Mouse (Mus musculus): ENCODE measurements at regions not wholly inside any gene's neighbourhood (a gene's known extent, or its start where the extent isn't known, plus 50 kb on each side); places are given as distances from the start of the nearest gene placed in this dataset.

DNA sequence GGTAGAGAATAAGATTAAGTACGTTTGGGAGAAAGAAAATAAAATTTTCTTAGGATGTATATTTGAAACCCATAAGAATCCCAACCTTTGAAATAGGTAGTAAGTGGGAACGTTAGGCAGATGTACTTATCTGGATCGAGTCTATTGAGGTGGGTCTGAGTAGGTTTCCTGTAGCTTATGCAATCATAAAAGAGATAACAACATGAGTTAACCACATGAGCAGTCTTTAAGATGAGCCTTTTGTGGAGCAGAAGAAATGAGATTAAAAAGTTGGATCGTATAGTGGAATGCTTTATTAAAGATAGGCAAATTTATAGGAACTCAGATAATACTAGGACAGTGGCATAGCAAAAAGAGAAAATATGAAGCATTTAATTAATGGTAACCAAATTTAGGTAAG, 646.3 kb upstream of the Diaph2 start:
- TF ChIP-seq MAFK (IDR thresholded peaks at IDR 0.05; ENCODE audit: insufficient read depth, low read depth, low read length) (no peak), CHD2 (IDR thresholded peaks at IDR 0.05; ENCODE audit: low read depth, low read length) (no peak), ZC3H11A (IDR thresholded peaks at IDR 0.05; ENCODE audit: borderline replicate concordance, low read depth, low read length) (no peak), HCFC1 (IDR thresholded peaks at IDR 0.05; ENCODE audit: borderline replicate concordance, insufficient read depth, low read length) (no peak), ZNF384 (IDR thresholded peaks at IDR 0.05; ENCODE audit: low read depth, low read length) (no peak)
- in situ Hi-C loops (cut with MboI; ENCODE audit: low sequenced_read_pairs in 2 of 2, unreplicated experiment in 2 of 2), result no loop called here
- Histone ChIP-seq H3K27ac (ENCODE audit: insufficient read depth, low read depth, low read length, poor library complexity, severe bottlenecking) (no peak overlapping the region), H3K9me3 (ENCODE audit: control insufficient read depth, insufficient read depth, low read depth, low read length) (no peaks in the 10 kb centered on the region), H3K4me1 (ENCODE audit: control insufficient read depth in 2 of 2, insufficient read depth in 2 of 2, low read length in 2 of 2, poor library complexity in 1 of 2) (no peaks in the 10 kb centered on the region), H3K9ac (ENCODE audit: insufficient read depth, low read depth, low read length, poor library complexity, severe bottlenecking) (no peak overlapping the region), H3K4me3 (ENCODE audit: insufficient read depth in 1 of 2, low read depth in 1 of 2, low read length in 2 of 2, poor library complexity in 1 of 2, severe bottlenecking in 1 of 2) (no peak overlapping the region), H3K36me3 (ENCODE audit: control insufficient read depth, insufficient read depth, low read length, poor library complexity, severe bottlenecking) (no peaks in the 10 kb centered on the region)
- DNase-seq (ENCODE audit: low read depth, low spot score), result no peak

Measured in ES-E14 (cell line).